Mouse (Mus musculus): Measurements from ENCODE around the gene Ift172.
A peak's percentile ranks its signal among the peaks of the same experiment; 100 is the strongest.

Ift172 gene

DNA sequence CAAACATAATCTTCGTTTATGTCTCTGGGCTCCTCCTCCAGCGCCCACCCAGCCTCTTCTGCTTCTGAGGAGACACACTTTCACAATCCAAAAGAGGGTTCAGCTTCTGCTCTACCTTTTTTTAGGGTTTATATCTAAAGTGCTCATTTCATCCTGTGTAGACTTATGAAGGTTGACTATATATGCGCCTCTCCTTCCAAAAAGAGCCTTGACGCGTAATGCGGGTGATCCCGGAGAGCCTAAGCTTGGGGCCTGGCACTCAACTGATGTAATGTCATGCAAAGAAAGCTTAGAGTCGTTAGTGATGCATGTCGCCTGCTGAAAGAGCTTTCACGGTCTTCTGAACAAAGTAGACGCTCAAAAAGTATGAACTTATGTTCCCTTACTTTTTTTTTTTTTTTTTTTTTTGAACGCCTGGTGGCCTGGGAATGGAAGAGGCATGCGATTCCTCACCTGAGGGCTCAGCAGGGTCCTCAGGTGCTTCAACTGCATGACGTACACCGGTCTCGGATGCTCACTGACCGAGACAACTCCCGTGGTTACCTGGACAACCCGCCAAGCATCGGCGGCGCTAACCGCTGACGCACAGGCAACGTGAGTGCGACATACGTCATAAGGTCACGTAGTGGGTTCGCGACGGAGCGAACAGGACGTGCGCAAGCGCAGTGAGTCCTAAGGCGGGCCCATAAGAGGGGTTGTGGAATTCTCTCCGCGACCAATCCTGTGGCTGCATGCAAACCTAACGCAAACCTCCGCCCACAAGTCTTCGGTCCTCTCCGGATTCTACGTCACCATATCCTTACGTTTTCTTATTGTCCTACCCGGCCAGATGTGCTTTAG, at the start of gene Ift172:
Gene Ift172 (minus strand): TSS at position 596 of the 840 bp plus-strand sequence.
- peak; percentile 100 for DNase-seq (ENCODE audit: low read depth, low spot score)

- DNase-seq (ENCODE audit: low read depth, low spot score): peak; percentile 82
Measured at GRCm38 (mm10) chr5:31328255-31328654, 37.3 kb upstream of the Ift172 start.

- DNase-seq (ENCODE audit: low read depth, low spot score): peak; percentile 69
Measured at GRCm38 (mm10) chr5:31326850-31327249, 35.9 kb upstream of the Ift172 start.

GRCm38 (mm10) chr5:31324085-31324484, 33.2 kb upstream of the Ift172 start:
- no peak for DNase-seq (ENCODE audit: low read depth, low spot score)

GRCm38 (mm10) chr5:31322776-31323175, 31.9 kb upstream of the Ift172 start:
- DNase-seq (ENCODE audit: low read depth, low spot score): no peak

DNA sequence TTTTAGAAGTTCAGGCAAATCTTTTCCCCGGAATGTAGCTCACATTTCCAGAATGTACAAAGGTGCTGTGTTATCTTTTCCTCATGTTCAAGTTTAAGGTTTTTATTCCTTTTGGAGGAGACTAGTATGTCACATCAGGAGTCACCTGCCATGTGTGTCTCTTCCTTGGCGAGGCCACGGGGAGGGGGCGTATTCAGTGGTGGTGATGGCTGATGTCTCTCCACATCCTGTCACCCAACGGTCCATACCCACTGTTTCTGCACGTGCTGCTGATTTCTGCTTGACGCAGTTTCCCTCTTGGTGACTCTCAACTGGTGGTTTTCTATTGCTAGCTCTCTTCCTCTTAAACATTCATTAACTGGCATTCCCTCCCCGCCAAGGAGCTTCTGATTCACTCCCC, 21.9 kb upstream of the Ift172 start:
- no peak for DNase-seq (ENCODE audit: low read depth, low spot score)

DNA sequence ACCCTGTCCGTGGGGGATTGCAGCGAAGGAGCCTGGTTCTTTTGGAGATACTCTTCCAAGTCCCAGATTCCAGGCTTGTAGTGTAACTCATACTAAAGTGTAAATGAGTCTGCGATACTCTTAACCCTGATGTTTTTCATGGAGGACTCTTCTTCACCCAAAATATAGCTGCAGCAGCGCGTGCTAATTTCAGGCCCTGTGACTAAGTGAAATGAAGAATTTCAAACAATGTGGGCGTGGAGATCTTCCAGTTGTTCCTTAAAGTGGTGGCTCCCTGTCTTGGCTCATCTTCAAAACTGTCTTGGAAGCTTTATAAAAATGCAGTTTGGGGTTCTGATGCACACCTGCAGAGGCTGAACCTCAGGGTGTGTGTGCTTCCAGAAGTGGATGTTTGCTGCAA, 12.2 kb upstream of the Ift172 start:
- DNase-seq (ENCODE audit: low read depth, low spot score): no peak

GRCm38 (mm10) chr5:31301866-31302265, 10.9 kb upstream of the Ift172 start:
- peak; percentile 13 for DNase-seq (ENCODE audit: low read depth, low spot score)

- DNase-seq (ENCODE audit: low read depth, low spot score): no peak
Measured at GRCm38 (mm10) chr5:31298486-31298885, 7.6 kb upstream of the Ift172 start.

GRCm38 (mm10) chr5:31297981-31298380, 7.1 kb upstream of the Ift172 start:
- no peak for DNase-seq (ENCODE audit: low read depth, low spot score)

GRCm38 (mm10) chr5:31297047-31297757, 6.3 kb upstream of the Ift172 start, which contains the start of gene Gckr:
Gckr (plus strand) TSS chr5:31297443.
- DNase-seq (ENCODE audit: low read depth, low spot score): no peak

DNA sequence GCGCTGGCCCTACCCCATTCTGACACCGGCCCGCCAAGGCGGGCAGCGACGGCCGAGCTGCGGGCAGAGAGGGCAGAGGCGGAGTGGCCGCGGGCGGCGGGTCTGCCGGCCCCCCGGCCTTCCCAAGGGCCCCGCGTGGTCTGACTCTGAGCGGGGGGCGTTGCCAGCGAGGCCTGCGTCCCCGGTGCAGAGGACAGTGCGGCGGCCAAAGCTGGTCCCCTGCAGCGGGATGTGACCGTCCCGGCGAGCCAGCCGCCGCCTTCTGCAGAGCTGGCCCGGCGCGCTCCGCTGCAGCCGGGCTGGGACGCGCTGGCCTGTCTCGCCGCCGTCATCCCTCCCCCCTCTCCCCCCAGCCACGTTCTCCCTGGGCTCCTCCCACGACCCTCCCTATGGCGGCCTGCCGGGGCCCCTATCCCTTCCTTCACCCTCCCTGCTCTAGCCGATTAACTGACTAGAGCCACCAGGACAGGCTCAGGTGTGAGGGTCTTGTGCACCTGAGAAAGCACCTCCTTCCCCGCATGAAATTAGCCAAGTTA, 4.8 kb upstream of the Ift172 start, which contains the start of gene Fndc4:
Gene Fndc4 (minus strand): TSS at position 475 of the 536 bp plus-strand sequence.
- DNase-seq (ENCODE audit: low read depth, low spot score): peak; percentile 52

DNA sequence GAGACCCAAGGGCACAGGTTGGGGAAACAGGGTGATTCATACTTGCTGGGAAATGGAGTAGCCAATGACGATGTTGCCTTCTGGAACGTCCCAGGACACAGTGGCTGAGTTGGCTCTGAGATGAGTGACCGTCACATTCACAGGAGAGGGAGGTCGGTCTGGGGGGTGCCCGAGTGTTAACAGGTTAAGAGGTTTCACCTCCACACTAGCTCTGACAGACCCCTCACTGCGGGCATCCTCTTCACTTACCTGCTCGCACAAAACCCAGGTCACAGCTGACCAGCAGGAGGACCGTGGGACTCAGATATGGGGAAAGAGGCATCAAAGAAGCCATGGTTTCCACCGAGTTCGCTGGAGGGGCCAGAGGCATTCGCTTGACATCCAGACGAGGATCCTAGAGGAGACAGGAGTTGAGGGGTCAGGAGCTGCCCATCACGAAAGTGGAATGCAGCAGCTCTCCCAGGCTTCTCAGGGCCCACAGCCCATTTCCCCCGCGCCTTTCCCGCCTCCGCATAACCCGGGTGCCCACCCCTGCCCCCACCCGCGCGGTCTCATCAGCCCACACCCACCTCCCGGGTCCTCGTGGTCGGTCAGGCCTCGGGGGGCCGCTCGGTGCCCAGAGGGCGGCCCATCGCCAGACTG, 4.2 kb upstream of the Ift172 start:
- DNase-seq (ENCODE audit: low read depth, low spot score): peak; percentile 6

- no peak for DNase-seq (ENCODE audit: low read depth, low spot score)
Measured at GRCm38 (mm10) chr5:31291361-31291688, 409 bp upstream of the Ift172 start.

GRCm38 (mm10) chr5:31289626-31290230, 1.2 kb downstream of the Ift172 start:
- no peak for DNase-seq (ENCODE audit: low read depth, low spot score)

DNA sequence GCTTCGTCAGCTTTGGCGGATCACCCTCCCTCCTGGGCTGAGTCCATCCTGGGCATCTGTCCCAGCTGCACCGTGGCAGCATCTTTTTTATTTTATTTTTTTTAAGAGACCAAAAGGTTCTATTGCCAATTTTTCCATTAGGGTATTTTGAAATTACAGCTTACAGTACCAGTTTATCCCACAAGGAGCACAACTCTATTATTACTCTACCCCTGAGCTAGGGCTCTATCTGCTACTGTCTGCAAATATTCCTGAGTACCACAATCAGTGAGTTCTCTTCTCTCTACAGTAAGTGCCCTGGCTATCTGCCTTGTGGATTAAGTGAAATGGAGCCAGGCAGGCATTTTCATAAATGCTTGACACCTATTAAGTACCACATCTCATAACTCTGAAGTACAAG, 2.3 kb downstream of the Ift172 start:
- no peak for DNase-seq (ENCODE audit: low read depth, low spot score)

DNA sequence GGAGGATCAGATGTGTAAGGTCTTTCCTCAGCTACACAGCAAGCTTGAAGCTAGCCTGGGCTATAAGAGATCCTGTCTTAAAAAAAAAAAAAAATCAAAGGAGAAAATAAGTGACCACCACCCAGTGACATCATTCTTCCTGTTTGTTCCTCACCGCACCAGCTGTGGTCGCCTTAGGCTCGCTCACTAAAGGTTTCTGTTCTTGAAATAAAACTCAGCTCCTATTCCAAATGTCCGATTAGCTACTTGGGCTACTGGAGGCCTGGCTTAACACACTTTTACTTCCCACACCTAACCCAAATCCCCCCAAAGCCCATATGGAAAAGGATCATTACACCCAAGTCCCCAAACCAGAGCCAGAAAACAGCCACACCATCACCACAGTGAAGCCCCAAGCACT, 2.7 kb downstream of the Ift172 start:
- no peak for DNase-seq (ENCODE audit: low read depth, low spot score)

DNA sequence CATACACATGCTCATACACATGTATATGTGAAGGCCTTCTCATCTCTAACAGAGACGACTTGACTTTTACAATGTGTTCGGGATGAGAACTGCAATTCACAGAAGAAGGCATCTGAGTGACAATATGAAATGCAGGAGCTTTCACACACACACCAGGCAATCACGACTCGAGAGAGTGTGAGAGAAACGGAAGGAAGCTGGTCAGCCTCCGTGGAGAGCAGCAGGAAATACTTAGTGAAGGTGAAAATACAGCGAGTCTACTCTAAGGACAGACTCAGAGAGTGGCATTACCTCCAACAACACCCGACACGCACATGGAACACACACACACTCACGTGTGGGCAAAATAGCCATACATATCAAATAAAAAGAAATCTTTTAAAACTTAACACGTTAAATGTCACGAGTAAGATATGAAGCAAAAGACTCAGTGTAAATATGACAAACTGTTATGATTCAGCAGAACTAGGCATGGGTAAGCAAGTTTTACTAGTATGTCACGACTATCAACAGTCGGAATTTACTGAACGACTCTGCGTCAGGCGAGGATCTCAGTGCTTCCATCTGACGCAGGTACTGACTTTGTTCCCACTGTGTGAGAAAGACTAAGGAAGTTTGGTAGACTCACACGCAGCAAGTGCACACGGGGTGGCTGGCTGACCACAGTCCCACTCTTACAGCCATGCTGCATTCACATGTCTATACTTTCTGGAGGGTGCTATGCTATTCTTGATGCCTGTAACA, 11.5 kb downstream of the Ift172 start:
- DNase-seq (ENCODE audit: low read depth, low spot score): no peak

GRCm38 (mm10) chr5:31273018-31273417, 17.9 kb downstream of the Ift172 start:
- no peak for DNase-seq (ENCODE audit: low read depth, low spot score)

DNA sequence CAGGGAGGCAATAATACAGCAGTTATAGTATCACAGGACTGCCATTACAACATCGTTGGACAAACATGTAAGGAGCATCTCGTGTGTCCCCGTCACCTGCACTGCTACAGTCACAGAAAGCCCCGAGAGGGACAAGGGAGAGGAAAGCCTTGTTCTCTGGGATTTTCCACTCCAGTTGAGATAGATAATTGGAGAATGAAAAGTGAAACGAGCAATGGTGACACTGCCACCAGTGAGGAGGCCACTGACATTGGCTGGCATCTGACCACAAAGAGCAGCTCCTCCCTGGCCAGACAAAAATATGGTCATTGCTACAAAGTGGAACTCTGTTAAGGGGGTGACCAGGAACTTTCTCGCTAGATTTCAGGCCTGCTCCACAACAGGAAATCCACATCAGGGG, 23.2 kb downstream of the Ift172 start:
- no peak for DNase-seq (ENCODE audit: low read depth, low spot score)

DNA sequence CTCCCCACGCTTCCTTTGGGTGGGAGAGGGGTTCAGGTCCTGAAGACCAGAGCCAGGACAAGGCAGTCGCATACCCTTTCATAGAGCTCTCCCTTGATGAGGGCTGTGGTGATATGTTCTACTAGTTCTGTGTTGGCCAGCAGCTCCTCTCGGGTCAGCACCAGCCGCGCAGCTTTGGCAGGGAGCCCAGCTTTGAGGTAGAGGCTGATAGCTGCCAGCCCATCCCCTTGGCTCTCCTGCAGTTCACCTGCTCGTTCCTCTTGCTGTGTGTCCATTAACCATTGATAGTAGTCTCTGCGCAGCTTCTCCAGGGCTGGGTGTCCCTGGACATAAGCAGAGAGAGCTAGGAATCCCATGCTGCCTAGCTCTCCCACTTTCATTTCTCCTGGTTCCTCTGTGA, 24.8 kb downstream of the Ift172 start:
- DNase-seq (ENCODE audit: low read depth, low spot score): no peak

Measured in ZHBTc4 (cell line).